Mouse (Mus musculus) spleen, postnatal 36 days (tissue): Measurements from ENCODE around the gene Gpatch4.

Source experiments
- DNase-seq, 2 experiments: peaks; one replicate each; pipeline ENCODE4 v3.0.0; 2022; ENCODE audit warnings: low spot score in 2 of 2, mixed read lengths in 1 of 2

Gpatch4 gene

DNA sequence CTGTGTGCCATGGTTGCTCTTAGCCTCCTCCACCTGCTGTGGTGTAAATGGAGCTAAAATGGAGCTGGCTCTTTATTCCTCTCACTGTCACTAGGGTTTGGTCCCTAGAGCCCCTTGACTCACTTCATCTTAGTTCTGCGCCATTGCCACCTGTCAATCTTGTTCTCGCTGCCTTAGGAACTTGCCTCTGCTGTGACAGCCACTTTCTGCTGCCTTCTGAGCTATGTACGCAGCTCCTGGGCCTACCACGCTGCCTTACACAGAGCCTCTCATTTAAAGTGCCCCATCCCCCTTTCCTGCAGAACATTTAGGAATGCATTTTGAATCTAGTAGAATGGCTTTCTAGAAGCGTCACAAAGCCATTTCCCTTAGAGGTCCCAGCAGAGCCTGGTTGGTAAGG is 51.2 kb downstream of the Gpatch4 start:
- no peak for DNase-seq

DNA sequence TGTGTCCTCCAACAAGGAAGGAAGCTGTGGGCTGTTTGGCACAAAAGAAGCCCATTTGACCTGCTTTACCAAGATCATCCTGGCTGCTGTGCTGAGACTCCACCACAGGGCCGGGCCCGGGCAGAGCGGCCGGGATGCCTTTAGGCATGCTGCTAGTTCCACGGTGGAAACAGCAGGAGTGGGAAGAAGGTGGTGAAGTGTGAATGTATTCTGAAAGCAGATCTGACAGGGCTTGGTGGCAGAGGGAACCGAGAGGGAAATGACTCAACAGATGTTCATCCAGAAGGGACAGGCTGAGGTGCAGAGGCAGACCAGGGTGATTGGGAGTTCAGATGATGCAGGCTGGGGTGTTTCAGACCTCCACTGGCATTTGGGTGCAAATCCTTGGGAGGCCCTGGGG is 54.8 kb downstream of the Gpatch4 start:
- no peak for DNase-seq

- DNase-seq, result no peak
Measured at GRCm38 (mm10) chr3:88100251-88100650, 57.3 kb downstream of the Gpatch4 start.

DNA sequence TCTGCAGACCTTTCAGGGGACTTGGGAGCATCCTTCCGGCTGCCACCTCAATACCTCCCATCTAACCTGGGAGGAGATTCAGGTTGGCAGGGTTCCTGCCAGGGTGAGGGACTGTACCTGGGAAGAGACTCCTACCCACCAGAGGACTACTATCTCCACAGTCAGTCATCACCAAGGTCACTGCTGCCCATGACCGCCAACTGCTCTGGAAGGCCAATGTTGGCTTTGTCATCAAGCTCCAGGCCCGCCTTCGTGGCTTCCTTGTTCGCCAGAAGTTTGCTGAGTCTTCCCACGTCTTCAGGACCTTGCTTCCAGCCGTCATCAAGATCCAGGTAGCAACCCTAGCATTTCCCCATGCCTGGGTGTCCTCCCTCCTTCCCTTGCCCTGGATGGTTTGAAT is 58.8 kb downstream of the Gpatch4 start:
- DNase-seq, result no peak

DNA sequence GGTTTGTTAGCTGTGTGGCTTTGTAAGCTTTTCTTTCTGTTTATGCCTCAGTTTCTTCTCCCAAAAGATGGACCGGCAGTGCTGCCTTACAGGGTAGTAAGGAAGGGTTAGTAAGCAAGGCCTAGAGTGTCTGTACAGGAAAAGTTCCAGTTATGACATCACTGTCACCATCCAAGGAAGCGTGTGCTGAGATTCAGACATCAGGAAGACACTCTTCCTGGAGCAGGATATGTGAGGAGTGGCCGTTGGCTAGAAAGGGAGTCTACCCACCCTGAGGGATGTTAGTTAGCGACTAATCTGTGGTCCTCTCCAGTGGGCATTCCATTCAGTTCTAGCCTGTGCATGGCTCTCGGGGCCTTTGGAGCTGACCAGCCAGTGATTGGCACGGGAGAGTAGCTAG is 59.3 kb downstream of the Gpatch4 start:
- DNase-seq, result no peak

- no peak for DNase-seq
Measured at GRCm38 (mm10) chr3:88102611-88103010, 59.7 kb downstream of the Gpatch4 start.
